Mouse (Mus musculus) central nervous system, embryonic 18 days (tissue): ENCODE measurements around the gene Crtc2. TPM values are rescaled to one million over a fixed set of nuclear protein-coding genes. Genes with fewer than 3 reads are reported as not detected.

ENCODE experiments used
- polyA plus RNA-seq: library from polyadenylated mRNA; depleted of rRNA; stranded (reverse); fragments of >200 nt; gene quantifications from 2 replicates; pipeline ENCODE4 v1.2.3, GENCODE M21; 2012; rRNA removed

Crtc2 gene
- 42.5 and 55.8 TPM in 2 replicates for polyA plus RNA-seq

DNA sequence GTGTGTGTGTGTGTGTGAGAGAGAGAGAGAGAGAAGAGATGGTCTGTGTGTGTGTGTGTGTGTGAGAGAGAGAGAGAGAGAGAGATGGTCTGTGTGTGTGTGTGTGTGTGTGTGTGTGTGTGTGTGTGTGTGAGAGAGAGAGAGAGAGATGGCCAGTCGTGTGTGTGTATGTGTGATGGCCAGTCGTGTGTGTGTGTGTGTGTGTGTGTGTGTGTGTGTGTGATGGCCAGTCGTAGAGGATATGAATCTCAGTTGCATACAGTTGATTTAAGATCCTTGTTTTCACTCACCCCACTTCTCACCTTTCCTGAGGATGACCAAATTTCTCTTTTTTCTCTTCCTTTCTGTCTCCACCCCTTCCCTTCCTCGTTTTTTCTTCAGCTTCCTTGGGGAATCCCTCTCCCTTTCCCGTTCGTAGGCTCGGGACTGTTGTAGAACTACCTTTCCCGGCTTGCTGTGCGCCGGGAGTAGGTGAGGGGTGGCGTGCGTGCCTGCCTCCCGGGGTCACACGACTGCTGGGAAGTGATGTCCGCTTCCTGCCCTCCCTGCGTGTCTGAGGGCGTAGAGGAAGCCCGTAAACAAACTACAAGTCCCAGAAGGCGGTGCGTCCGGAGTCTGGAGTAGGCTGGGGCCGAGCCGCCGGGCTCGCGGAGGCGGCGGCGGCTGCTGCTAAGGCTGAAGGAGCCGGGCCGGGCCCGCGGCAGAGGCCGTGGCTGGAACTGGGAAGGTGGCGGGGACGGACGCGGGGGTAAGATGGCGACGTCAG, at the start of gene Crtc2:
Gene Crtc2, plus strand, starts transcription at position 511 of the 766 bp plus-strand sequence.

GRCm38 (mm10) chr3:90213377-90213866, 40.5 kb upstream of the Crtc2 start, which contains the start of the genes Rps27 and Rab13:
Rps27 (minus strand) TSS chr3:90213651.
Rab13 (plus strand) TSS chr3:90213695.

GRCm38 (mm10) chr3:90231507-90232333, 22.2 kb upstream of the Crtc2 start, which contains the start of gene Jtb:
Jtb (plus strand) TSS chr3:90231597.

GRCm38 (mm10) chr3:90242984-90243775, 10.8 kb upstream of the Crtc2 start, which contains the start of gene Creb3l4:
Creb3l4 (minus strand) TSS chr3:90243512.

DNA sequence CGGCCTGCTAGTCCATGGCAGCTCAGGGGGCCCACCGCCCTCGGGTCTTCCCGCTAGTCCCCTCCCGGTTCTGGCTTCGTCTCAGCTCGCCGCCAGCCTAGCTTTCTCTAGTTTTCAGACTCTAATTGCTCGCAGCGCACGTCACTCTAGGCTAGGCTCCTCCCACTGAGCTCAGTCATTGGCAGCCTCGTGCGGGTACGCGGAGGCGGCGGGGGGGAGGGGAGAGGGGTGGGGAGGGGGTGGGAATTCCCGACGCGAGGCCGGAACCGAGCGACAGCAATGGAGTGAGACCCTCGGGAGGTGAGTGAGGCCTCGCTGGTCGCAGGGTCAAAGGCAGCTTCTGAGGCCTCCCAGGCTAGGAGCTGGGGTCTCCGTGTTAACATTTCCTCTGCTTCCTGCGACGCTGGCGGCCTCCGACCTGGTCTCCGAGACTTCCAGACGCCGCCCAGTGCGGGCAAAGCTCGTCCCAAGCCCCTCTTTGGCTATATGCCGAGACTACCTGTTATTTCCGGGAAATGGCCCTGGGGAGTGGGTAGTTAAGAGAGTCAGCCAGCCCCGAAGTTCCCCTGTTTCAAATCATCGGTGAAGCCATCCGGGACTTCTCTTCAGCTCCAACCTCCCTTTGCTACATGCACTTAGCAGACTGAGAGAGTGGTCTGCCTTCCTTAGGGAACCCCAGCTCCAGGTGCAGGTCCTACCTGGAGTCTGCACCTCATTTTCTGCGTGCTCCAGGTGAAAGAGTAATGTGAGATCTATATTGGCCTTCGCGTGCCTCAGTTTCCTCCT, 5.8 kb upstream of the Crtc2 start, which contains the start of gene Slc39a1:
Gene Slc39a1, plus strand, starts transcription at position 213 of the 786 bp plus-strand sequence.

GRCm38 (mm10) chr3:90265034-90265931, 11.3 kb downstream of the Crtc2 start, which contains the start of gene Dennd4b:
Dennd4b (plus strand) TSS chr3:90265185.

GRCm38 (mm10) chr3:90292345-90293275, 38.6 kb downstream of the Crtc2 start, which contains the start of gene Gatad2b:
Gatad2b (plus strand) TSS chr3:90293178.

Other genes with a start within 250 kb of the Crtc2 start
- 89.6 and 94.7 TPM in 2 replicates for gene 4933434E20Rik, start 202.5 kb upstream of the Crtc2 start, polyA plus RNA-seq
- 119 and 130 TPM in 2 replicates for gene Ubap2l, start 201.5 kb upstream of the Crtc2 start, polyA plus RNA-seq
- gene Tpm3, start 181.5 kb upstream of the Crtc2 start, polyA plus RNA-seq: 233 and 236 TPM in 2 replicates
- 1.2 TPM in 2 replicates for gene Nup210l, start 150.0 kb upstream of the Crtc2 start, polyA plus RNA-seq
- gene Rps27, start 40.5 kb upstream of the Crtc2 start, polyA plus RNA-seq: 2,349 and 2,572 TPM in 2 replicates
- gene Rab13, start 40.5 kb upstream of the Crtc2 start, polyA plus RNA-seq: 14.4 and 15.2 TPM in 2 replicates
- gene Jtb, start 22.6 kb upstream of the Crtc2 start, polyA plus RNA-seq: 74.7 and 75.3 TPM in 2 replicates
- gene Creb3l4, start 10.7 kb upstream of the Crtc2 start, polyA plus RNA-seq: 0.98 and 1.0 TPM in 2 replicates
- gene Slc39a1, start 6.0 kb upstream of the Crtc2 start, polyA plus RNA-seq: 23.9 and 24.3 TPM in 2 replicates
- gene Dennd4b, start 11.0 kb downstream of the Crtc2 start, polyA plus RNA-seq: 25.3 and 25.9 TPM in 2 replicates
- 24.3 and 31.8 TPM in 2 replicates for gene Gatad2b, start 39.0 kb downstream of the Crtc2 start, polyA plus RNA-seq
- gene Slc27a3, start 135.8 kb downstream of the Crtc2 start, polyA plus RNA-seq: 52.9 and 54.6 TPM in 2 replicates
- gene Ints3, start 179.5 kb downstream of the Crtc2 start, polyA plus RNA-seq: 53.9 and 55.9 TPM in 2 replicates
- 5.7 and 6.3 TPM in 2 replicates for gene Npr1, start 211.7 kb downstream of the Crtc2 start, polyA plus RNA-seq
- gene Ilf2, start 222.0 kb downstream of the Crtc2 start, polyA plus RNA-seq: 168 and 169 TPM in 2 replicates
- 46.0 and 48.7 TPM in 2 replicates for gene Snapin, start 236.9 kb downstream of the Crtc2 start, polyA plus RNA-seq